Mouse (Mus musculus) intestine, embryonic 15.5 days (tissue): ENCODE results near the gene Rad51d. TPM values are rescaled to one million over a fixed set of nuclear protein-coding genes. Genes with fewer than 3 reads are reported as not detected.

Source experiments
- ATAC-seq: fragments of 200-750 bp; cut with Nextera tagmentation; 2 replicates; pipeline ENCODE4 v1.8.0; 2017; ENCODE audit warnings: moderate TSS enrichment, moderate library complexity
- H3K27ac ChIP-seq: fragments of 300-500 bp; sonication (generic); 2 replicates; pipeline ENCODE4 v1.5.1; 2015; ENCODE audit warnings: mild to moderate bottlenecking, inconsistent platforms
- H3K27me3 ChIP-seq: fragments of 300-500 bp; sonication (generic); replicated peaks from 2 replicates; pipeline ENCODE4 v1.6.1; 2015; ENCODE audit warnings: inconsistent platforms
- H3K36me3 ChIP-seq: fragments of 300-500 bp; sonication (generic); 2 replicates; pipeline ENCODE4 v1.6.1; 2015; ENCODE audit warnings: inconsistent platforms
- H3K4me1 ChIP-seq: fragments of 300-500 bp; sonication (generic); replicated peaks from 2 replicates; pipeline ENCODE4 v1.6.1; 2015; ENCODE audit warnings: inconsistent platforms
- H3K4me2 ChIP-seq: fragments of 300-500 bp; sonication (generic); replicated peaks from 2 replicates; pipeline ENCODE4 v1.6.1; 2015; ENCODE audit warnings: mild to moderate bottlenecking, inconsistent platforms
- H3K4me3 ChIP-seq: fragments of 300-500 bp; sonication (generic); replicated peaks from 2 replicates; pipeline ENCODE4 v1.5.1; 2015; ENCODE audit warnings: inconsistent platforms
- H3K9ac ChIP-seq: fragments of 300-500 bp; sonication (generic); 2 replicates; pipeline ENCODE4 v1.6.1; 2015; ENCODE audit warnings: inconsistent platforms
- H3K9me3 ChIP-seq: fragments of 300-500 bp; sonication (generic); 2 replicates; pipeline ENCODE4 v1.6.1; 2016; ENCODE audit warnings: inconsistent platforms
- WGBS: fragments of 180-500 bp; shearing (Covaris S2); methylation state at CpG from one replicate; pipeline ENCODE4 v1.1.7; 2015; 5-methylcytosine and 5-hydroxymethylcytosine counted together
- polyA plus RNA-seq: library from polyadenylated mRNA; unstranded; fragments of >200 nt; fragmentation: Nextera tagmentation; extraction: Ambion mirVana; gene quantifications from 2 replicates; pipeline ENCODE4 v1.2.1, GENCODE M21; 2015

Rad51d gene
- polyA plus RNA-seq, 1 experiment from 2014 or later = 12.7 TPM

DNA sequence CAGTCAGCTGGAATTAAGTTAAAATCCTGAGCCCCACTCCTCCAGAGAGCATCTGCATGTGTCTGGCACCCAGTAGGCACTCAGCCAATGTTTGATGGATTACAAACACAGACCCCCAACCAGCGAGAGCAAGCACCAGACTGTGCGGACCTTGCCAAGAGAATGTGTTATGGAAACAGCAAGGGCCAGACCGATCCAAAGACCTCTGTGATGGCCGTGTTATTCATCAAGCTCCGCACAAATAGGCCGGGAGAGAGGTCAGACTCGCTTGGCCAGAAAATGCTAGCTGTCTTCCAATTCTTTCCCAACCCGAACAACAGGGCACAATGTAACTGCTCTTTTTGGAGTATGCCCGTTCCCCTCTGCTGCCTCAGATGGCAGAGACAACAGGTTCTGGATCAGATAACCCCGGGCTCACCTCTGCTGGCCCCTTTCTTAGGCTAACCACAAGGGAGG is 1.9 kb downstream of the Rad51d start:
- ATAC-seq = no peak
- H3K4me3 ChIP-seq = no peak overlapping the region
- 43% methylated on average over 10 of the region's 10 CpGs for WGBS

DNA sequence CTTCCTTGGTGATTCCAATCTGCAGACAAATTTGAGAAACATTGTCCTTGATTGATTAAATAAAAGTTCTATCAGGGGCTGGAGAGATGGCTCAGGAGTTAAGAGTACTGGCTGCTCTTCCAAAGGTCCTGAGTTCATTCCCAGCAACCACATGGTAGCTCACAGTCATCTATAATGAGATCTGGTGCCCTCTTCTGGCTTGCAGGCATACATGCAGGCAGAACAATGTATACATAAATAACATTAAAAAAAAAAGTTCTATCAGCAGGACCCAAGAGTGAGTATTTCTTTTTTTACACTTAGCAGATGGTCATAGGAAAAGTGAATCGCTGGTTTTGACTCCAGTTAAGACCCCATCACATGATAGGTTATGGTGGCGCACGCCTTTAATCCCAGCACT is 3.9 kb downstream of the Rad51d start:
- Histone ChIP-seq H3K27ac (no peak overlapping the region), H3K9ac (no peak overlapping the region), H3K4me2 (no peak overlapping the region), H3K36me3 (no peaks in the 10 kb centered on the region), H3K27me3 (no peaks in the 10 kb centered on the region), H3K9me3 (no peaks in the 10 kb centered on the region), H3K4me1 (peaks cover 15% of the 10 kb centered on the region), H3K4me3 (no peak overlapping the region)
- ATAC-seq = no peak
- WGBS = 81% methylated on average over 3 of the region's 3 CpGs

More for the DNA sequence above, 1.9 kb downstream of the Rad51d start:
- no peaks in the 10 kb centered on the region for H3K9me3 ChIP-seq
- H3K36me3 ChIP-seq = no peaks in the 10 kb centered on the region
- H3K4me2 ChIP-seq = peak overlapping the region; percentile 91
- peak overlapping the region; percentile 20; the same call in 1 of the 2 replicates for H3K9ac ChIP-seq
- 0 out of 2 replicates have a peak, but pooled peaks cover 2% of the 10 kb centered on the region for H3K27me3 ChIP-seq
- peak overlapping the region; percentile 27; the same call in 1 of the 2 replicates for H3K27ac ChIP-seq
- peaks cover 15% of the 10 kb centered on the region for H3K4me1 ChIP-seq

DNA sequence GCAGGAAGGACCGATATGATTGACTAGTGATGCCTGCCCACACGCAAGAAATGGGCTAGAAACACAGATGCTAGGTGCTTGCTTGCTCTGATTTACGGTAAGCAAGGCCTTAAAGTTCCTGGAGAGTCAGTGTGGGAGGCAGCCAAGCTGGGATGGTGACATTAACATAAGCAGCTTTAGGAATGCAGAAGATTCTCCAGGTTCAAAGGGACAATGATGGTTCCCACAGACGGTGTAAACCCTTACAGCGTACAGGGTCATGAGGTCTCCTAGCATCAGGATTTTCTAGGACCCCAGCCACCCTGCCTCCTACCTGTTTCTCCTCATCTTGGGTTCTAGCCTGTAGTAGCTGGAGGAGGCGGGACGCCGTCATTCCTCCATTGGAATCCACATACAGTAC is 7.2 kb downstream of the Rad51d start:
- WGBS = 69% methylated on average over 8 of the region's 8 CpGs
- Histone ChIP-seq H3K27me3 (no peaks in the 10 kb centered on the region), H3K4me1 (peaks cover under 1% of the 10 kb centered on the region), H3K9ac (no peak overlapping the region), H3K4me3 (no peak overlapping the region), H3K36me3 (0 out of 2 replicates have a peak, but pooled peaks cover 2% of the 10 kb centered on the region), H3K4me2 (no peak overlapping the region), H3K9me3 (no peaks in the 10 kb centered on the region), H3K27ac (no peak overlapping the region)
- ATAC-seq = no peak

DNA sequence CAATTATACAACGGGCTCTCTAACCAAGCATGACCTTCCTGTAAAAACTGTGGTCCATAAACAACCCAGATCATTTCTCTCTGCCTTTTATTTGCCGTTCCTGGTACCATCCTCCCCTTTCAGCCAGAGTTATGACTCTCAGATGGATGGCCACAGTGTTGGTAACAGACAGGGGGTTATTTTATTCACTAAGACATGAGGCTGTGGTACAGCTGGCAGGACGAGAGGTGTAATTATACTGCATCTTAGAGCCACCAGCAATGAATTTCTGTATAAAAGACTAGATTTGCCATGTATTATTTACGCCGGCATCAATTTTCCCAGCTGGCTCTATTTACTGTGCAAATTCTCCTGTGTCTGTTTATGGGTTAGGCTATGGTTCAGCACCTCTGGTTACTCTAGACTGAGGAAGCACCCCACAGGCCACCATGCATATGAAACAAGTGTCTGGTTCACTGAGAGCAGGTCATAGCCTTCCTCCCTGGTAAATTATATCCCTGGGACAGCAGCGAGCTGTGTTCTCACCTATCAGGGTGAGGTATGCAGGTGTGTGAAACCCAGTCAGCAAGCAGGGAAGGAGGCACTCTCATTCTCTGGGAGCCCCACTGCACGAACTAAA is 12.6 kb downstream of the Rad51d start:
- Histone ChIP-seq H3K27me3 (no peaks in the 10 kb centered on the region), H3K4me1 (no peaks in the 10 kb centered on the region), H3K27ac (no peak overlapping the region), H3K9me3 (no peaks in the 10 kb centered on the region), H3K36me3 (0 out of 2 replicates have a peak, but pooled peaks cover 2% of the 10 kb centered on the region), H3K4me2 (no peak overlapping the region), H3K4me3 (no peak overlapping the region), H3K9ac (no peak overlapping the region)
- WGBS = 89% methylated on average over 7 of the region's 7 CpGs
- no peak for ATAC-seq

DNA sequence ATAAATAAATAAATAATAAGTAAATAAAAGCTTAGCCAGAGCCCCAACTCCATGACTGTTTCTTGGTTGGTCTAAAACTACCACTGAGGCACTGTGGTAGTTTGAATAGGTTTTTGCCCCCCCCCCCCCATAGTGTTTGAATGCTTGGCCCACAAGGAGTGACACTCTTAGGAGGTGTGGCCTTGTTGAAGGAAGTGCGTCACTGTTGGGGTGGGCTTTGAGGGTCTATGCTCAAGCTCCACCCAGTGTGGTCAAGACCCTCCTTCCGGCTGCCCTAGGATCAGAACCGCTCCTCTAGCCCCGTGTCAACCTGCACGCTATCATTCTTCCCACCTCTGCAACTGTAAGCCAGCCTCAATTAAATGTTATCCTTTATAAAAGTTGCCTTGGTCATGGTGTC is 14.8 kb downstream of the Rad51d start:
- H3K27ac ChIP-seq = no peak overlapping the region
- H3K9me3 ChIP-seq = no peaks in the 10 kb centered on the region
- no peak for ATAC-seq
- H3K27me3 ChIP-seq = no peaks in the 10 kb centered on the region
- WGBS = 92% methylated on average over 5 of the region's 5 CpGs
- H3K4me2 ChIP-seq = no peak overlapping the region
- no peak overlapping the region for H3K4me3 ChIP-seq
- H3K4me1 ChIP-seq = no peaks in the 10 kb centered on the region
- no peak overlapping the region for H3K9ac ChIP-seq
- 0 out of 2 replicates have a peak, but pooled peaks cover 2% of the 10 kb centered on the region for H3K36me3 ChIP-seq

DNA sequence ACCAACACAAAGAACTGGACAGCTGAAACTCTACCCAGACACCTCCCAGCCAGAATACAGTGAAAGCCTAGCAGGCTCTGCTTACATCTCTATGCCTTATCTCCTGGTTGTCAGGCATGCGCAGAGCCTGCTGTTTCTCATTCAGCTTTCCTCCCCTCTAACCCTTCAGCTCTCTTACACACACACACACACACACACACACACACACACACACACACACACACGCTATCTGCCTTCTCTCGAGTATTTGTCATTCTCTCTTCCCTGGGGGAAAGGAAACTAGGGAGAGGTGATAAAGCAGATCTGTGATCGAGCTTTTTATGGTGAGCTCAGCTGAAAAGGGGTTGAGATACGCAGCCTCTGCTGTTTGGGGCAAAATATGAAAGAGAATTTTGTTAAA is 15.5 kb downstream of the Rad51d start:
- H3K27ac ChIP-seq = no peak overlapping the region
- H3K36me3 ChIP-seq = 0 out of 2 replicates have a peak, but pooled peaks cover 2% of the 10 kb centered on the region
- H3K4me1 ChIP-seq = no peaks in the 10 kb centered on the region
- no peak overlapping the region for H3K4me2 ChIP-seq
- H3K4me3 ChIP-seq = no peak overlapping the region
- H3K9ac ChIP-seq = no peak overlapping the region
- ATAC-seq = no peak
- 50% methylated on average over 5 of the region's 5 CpGs for WGBS
- no peaks in the 10 kb centered on the region for H3K9me3 ChIP-seq
- no peaks in the 10 kb centered on the region for H3K27me3 ChIP-seq

DNA sequence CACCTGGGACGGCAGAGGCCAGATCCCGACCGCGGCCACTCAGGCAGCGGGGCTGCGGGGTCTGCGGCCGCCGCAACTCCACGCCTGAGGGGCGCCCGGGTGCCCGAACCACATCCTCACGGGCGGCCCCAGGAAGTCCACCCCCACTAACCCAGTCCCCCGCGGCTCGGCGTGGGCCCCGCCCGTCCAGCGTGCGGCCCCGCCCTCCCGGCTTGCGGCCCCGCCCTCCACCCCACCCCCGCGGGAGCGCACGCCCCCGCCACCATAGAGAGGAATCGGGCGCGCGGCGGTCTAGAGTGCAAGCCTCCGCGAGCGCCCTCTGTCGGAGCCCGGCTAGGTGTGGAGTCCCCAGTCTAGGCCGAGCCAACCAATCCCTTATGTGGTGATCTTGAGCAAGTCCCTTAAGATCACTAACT is 19.4 kb downstream of the Rad51d start, which contains the start of gene Rffl:
Rffl (minus strand) TSS at position 180 of the 416 bp plus-strand sequence.
- Histone ChIP-seq H3K4me2 (peak within 1 kb of the TSS; percentile 85), H3K36me3 (no peaks in the 10 kb centered on the region), H3K4me1 (no peaks in the 10 kb centered on the region), H3K27ac (peak within 1 kb of the TSS; percentile 63), H3K9me3 (no peaks in the 10 kb centered on the region), H3K27me3 (no peaks in the 10 kb centered on the region), H3K9ac (peak within 1 kb of the TSS; percentile 88), H3K4me3 (peak within 1 kb of the TSS; percentile 93)
- peak; percentile 98 for ATAC-seq
- WGBS = under 1% methylated on average over 43 of the region's 43 CpGs

DNA sequence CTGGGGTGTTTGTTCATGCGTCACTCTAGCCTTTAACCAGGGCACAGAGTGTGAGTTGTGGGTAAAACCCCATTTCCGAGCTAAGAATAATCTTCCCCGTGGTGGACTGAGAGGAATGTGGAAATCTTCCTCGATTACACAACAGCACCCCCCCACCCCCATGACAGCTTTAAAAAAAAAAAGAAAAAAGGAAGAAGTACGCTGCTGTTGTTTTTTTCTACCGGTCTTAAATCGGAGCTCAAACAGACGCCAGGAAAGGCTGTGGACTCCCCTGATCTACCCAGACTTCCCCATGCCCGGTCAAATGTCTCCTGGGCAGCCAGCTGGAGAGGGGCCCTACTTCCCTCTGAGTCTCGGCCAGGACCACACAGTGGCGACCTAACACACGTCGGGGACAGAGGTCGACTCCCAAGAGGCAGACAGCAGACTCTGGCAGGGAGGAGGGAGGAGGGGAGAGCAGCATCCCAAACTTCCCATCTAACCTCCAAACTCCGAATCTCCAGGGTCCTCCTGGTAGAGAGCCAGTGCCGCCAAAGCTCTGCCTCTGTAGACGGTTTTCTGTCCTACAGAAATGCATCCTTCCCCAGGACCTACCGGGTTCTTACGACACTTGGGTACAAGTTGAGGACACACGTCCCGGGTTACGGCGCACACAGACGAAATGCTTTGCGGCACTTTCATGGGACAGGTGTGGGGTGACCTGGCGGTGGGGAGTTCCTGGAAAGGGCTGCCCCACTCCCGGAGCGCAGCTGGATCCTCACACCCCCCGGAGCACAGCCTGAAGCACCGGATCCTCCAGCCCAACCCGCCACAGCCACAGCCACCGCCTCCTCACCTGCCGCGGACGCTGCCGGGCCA is 20.0 kb downstream of the Rad51d start:
- Histone ChIP-seq H3K9ac (peak overlapping the region; percentile 88), H3K4me1 (no peaks in the 10 kb centered on the region), H3K27me3 (no peaks in the 10 kb centered on the region), H3K4me3 (peak overlapping the region; percentile 93), H3K4me2 (peak overlapping the region; percentile 85), H3K36me3 (no peaks in the 10 kb centered on the region), H3K27ac (peak overlapping the region; percentile 63), H3K9me3 (no peaks in the 10 kb centered on the region)
- WGBS = 2% methylated on average over 36 of the region's 36 CpGs
- peak; percentile 75 for ATAC-seq

DNA sequence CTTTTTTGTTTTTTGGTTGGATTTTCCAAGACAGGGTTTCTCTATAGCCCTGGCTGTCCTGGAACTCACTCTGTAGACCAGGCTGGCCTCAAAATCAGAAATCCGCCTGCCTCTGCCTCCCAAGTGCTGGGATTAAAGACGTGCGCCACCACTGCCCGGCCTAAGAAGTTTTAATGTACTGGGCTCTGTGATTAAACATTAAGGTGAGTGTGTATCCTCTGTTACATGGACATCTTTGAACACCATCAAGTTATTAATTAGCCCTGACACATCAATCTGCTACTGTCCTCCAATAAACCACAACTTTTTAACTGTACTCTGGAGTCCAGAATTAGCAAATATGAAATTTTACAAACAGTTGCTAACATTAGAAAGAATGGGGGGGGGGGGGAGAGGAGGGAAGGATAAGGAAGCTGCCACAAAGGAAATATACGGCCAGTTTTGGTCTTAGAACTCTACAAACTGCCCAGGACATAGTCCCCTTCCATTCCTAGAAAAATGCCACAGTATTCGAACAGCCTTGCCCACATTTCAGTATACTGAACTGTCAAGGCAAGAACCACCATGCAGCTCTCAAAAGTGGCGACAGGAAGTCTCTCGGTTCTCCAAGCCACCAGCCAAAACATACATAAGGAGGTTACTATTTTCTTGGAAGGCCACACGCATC is 20.8 kb downstream of the Rad51d start:
- Histone ChIP-seq H3K4me3 (peak overlapping the region; percentile 93), H3K27ac (no peak overlapping the region), H3K36me3 (no peaks in the 10 kb centered on the region), H3K4me1 (no peaks in the 10 kb centered on the region), H3K27me3 (no peaks in the 10 kb centered on the region), H3K4me2 (peak overlapping the region; percentile 85), H3K9ac (peak overlapping the region; percentile 88; the same call in 1 of the 2 replicates), H3K9me3 (no peaks in the 10 kb centered on the region)
- WGBS = 59% methylated on average over 9 of the region's 9 CpGs
- no peak for ATAC-seq

DNA sequence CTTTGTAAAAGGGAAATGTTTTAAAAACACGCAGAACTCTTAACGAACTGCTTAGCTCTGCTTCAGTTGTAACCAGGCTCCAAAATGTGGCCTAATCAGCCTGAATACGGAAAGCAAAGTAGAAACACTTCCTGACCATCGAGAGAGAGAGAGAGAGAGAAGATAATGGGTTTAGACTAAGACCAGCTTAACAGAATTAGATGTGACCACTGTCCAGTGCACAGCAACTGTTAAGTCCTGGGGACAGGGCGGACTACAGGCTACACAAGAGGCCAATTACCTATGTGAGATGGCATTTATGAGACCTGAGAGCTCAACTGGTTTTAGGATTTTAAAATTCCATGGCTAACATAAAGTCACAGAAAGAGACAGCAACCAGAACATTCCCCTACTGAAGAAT is 22.5 kb downstream of the Rad51d start:
- Histone ChIP-seq H3K9me3 (no peaks in the 10 kb centered on the region), H3K27ac (no peak overlapping the region), H3K4me2 (no peak overlapping the region), H3K4me1 (0 out of 2 replicates have a peak, but pooled peaks cover 3% of the 10 kb centered on the region), H3K9ac (no peak overlapping the region), H3K27me3 (no peaks in the 10 kb centered on the region), H3K4me3 (no peak overlapping the region), H3K36me3 (no peaks in the 10 kb centered on the region)
- 80% methylated on average over 5 of the region's 5 CpGs for WGBS
- no peak for ATAC-seq

DNA sequence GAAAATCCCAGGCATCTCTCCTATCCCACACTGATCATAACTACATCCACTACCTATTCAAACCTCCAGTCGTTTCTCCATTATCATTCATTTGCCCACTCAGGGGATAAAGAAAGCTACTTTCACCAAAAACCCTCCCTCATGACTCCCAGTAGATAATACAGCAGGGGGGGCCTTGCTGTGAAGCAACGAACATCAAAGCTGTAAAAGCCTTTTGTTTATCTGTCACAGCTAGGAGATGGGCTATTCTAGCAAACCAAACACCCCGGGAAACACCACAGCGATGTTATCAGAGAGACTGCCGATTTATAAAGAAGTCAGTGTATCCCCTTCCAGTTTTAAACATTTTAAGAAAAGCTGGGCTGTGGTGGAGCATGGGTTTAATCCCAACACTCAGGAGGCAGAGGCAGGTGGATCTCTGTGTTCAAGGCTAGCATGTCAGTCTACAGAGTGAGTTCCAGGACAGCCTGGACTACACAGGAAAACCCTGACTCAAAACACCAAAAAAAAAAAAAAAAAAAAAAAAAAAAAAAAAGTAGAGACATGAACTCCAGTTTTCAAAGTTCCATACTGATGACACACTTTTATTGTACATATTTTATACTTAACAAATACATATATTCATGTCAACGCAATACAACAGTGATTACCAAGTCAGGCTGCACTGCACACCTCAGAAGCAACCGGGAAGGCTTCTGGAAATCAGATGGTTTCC is 23.4 kb downstream of the Rad51d start:
- H3K9me3 ChIP-seq = no peaks in the 10 kb centered on the region
- H3K4me2 ChIP-seq = no peak overlapping the region
- H3K4me1 ChIP-seq = peaks cover 3% of the 10 kb centered on the region; the same call in 1 of the 2 replicates
- no peak overlapping the region for H3K4me3 ChIP-seq
- no peaks in the 10 kb centered on the region for H3K27me3 ChIP-seq
- no peak for ATAC-seq
- no peak overlapping the region for H3K9ac ChIP-seq
- whole genome bisulfite sequencing = 37% methylated on average over 7 of the region's 7 CpGs
- H3K27ac ChIP-seq = no peak overlapping the region
- no peaks in the 10 kb centered on the region for H3K36me3 ChIP-seq
